Mouse (Mus musculus) lung, adult 18-20 months (tissue): ENCODE data around the gene Pmpcb.
"Not testable (repeated sequence)": the region's sequence is repeated elsewhere in the genome, so short reads cannot be mapped to it uniquely, and the experiment has no call there.

Experiments
- DNase-seq, 2 experiments: peaks; one replicate each; pipeline ENCODE4 v3.0.0; 2022; ENCODE audit warnings: mixed read lengths in 2 of 2

Gene Pmpcb

DNA sequence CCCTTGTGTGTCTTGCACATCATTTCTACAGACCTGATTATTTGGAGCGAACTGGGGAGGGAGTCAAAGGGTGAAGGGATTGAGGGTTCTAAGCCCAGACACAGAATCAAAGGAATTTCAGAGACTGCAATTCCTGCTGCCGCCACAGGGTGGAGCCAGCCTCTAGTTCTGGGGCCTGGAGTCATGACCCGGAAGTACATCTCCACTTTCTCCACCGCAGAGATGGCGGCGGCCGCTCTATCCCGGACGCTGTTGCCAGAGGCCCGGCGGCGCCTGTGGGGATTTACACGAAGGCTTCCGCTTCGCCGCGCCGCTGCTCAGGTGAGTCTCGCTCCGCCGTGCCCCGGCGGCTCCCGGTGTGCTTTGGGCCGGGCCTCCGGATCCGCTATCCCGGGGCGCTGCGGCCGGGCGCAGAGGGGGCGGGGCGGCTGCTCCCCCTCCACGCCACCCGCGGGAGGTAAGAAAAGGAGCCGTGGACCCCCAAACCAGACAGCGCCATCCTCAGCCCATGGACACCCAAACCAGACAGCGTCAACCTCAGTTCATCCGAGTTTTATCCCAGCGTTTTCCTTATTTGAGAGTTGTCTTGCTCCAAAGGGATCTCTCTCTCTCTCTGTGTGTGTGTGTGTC, at the start of gene Pmpcb:
Gene Pmpcb, plus strand, starts transcription at position 186 of the 630 bp plus-strand sequence.
- peak; percentile 83 to 88 for DNase-seq

DNA sequence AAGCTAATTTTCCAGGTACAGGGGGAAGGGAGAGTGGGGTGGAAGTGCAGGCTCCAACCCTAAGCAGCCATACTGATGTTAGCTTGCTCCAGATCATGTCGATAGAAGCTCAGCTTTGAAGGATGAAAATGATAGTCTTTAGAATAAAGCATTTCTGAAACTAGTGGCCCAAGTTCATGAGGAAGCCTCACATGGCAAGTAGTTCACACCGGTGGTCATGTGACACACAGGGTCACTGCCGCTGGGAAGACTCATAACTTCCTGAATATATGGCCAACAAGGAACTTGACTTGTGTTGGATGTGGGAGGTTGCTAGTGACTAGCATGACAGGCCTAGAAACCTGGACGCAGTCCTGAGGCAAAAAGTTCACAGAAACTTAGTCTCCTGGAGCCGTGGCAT, 44.7 kb upstream of the Pmpcb start:
- no peak for DNase-seq

DNA sequence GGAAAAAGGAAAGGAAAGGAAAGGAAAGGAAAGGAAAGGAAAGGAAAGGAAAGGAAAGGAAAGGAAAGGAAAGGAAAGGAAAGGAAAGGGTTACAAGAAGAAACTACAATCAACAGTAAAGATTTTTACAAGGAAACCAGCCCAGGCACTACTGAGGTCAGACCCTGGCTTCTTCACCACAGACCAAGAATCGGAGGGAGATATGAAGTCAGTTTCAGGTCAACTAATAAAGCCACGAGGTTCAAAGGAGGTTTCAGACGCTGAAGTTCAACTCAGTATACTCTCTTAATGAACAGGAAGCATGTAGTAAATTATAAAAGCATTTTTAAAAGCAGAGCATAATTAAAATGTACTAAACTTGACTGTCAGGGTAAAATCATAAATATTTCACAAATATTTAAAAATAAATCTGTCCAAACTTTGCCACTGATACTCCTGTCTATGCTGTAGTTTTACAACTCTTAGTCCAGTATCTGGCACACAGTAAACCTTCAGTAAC, 43.5 kb upstream of the Pmpcb start:
- no peak for DNase-seq

DNA sequence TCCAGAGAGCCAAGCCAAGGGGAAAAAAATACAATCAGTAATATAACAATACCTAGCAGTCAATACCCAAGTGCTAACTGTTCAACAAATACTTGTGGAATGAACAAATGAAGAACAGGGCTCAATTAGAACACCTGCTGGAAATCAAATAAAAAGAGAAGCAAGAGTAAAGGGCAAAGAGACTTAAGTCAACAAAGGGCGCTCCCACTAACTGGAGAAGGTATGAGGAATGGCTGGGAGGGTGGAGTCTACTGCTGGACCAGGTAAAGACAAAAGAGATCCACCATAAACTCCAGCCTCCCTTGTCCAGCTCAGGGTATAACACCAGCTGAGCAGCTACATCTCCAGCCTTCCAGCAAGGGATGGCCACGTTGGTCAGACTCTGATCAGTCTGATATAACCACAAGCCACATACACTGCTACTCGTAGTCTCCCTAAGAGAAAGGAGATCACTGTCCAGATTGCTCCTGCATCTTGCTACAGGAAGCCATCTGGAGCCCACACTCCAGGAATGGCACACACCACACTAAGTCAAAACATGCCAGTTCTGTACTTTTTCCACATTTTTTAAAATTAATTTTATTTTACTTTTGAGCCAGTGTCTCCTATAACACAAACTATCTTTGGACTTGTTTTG, 42.0 kb upstream of the Pmpcb start:
- no peak for DNase-seq

DNA sequence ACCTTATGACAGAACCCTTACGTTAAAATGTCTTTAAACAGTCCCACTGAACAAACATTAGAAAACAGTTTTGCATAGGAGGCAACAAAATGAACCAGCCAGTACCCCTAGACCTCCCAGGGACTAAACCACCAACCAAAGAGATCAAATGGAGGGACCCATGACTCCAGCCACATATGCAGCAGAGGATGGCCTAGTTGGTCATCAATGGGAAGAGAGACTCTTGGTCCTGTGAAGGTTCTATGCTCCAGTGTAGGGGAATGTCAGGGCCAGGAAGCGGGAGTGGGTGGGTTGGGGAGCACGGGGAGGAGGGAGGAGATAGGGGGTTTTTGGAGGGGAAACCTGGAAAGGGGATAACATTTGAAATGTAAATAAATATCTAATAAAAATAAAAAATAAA, 37.4 kb upstream of the Pmpcb start:
- not testable (repeated sequence) for DNase-seq

DNA sequence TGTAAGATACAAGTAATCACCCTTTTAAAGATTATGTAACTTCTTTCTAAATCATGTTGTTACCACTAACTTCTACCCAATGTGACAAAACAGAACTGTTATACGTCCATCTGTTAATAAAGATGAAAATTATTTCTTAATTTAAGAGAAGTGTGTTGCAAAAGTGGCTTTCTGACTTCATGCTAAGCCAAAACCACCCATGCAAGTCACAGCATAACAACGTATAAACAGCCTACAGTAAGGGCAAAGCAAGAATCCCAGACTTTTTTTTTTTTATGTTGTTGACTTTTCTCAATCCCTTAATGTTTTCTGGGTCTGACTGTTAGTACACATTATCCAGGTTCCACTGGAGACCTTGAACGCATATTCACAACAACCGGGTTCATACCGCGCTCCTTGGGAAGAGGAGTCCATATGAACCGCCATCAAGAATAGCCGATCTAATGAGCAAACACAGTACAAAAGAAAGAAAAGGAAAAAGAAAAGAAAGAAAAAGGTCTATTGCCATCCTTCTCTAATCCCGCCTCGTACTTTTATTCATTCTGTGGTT, 36.6 kb upstream of the Pmpcb start:
- no peak for DNase-seq

DNA sequence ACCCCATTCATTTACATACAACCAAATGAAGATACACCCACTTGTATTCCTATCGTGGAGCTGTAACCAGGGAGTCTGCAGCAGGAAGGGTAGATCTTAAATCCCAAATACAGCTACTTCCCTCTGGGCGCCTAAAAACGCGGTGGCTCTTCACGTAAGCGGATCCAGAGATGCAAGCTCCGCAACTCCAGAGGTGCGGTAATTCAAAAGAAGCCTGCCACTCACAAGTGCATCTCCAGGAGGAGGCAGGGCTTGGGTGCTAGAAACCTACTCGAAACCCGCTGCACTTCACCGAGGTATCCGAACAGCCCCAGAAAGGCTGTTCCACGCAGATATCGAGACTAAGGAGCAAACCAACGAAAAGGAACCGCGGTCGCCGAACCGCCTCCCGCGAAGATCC, 36.0 kb upstream of the Pmpcb start:
- DNase-seq = no peak

DNA sequence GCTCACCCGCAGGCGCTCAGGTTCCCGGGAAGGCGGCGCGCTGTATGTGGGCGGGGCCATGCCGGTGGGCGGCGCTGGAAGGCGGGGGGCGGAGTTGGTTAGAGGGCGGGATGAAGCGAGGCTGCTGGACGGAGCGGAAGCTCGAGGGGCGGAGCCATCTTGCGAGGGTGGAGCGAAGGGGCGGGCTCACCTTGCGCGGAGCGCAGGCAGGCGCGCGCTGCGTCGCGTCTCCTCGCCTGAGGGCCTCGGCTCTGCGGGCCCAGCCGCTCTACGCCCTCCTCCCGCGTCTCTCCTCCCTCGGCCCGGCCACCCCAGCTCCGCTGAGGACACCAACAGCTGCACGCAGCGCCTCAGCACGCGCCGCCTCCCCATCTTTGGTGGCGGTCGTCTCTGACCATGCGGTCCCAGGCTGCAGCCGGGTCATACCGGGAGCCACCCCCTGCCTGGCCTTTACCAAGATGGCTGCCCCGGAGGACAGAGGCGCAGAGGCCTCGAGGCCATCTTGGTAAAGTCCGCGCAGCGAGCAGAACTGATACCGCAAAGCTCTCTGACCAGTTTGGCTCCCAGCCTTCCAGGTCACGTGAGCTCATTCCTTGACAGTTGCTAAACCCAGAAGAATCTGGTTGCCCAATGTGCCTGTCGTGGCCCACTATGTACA, 35.5 kb upstream of the Pmpcb start, which contains the start of gene Napepld:
Gene Napepld, minus strand, starts transcription at position 46 of the 658 bp plus-strand sequence.
- peak; percentile 99 for DNase-seq

DNA sequence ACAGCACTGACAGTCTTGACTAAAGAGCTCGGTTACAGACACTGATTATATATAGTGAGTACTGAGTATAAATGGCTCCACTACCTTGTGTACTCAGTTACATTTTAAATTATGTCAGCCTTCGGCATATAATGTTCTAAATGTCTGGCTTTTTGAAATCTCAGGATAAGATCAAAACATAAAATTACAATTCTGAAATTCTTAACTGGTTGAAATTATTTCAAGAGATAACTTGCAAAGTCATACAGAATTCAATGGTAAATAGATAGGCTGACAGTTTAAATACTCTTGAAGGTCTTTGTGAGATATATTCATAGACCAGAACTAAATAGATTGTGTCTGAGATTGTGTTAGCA, 35.0 kb upstream of the Pmpcb start:
- DNase-seq = no peak

DNA sequence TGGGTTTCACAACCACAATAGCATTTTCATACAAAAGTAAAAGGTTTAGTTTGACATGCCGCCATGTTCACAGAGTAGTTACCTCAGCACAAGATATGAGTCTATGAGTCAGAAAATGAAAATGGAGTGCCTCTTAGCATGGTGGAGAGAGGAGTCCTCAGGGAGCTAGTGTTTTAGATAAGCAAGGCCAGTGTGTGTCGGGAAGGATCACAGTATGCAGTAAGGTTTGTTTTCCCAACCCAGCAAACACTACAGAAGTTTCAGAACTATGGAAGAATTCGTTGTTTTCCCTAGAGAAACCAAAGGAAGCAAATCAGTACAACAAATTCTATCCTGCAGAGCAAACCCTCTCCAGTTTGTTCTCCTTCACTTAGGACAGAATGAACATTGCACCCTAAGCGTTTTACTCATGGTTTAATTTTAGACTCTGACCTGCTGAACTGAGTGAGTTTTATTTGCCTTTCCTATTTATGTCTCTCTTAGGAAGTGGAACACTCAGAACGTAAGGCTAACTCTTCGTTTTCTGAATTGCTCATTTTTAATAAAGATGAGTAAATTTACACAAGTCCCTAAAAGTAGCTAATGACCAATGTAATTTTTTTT, 34.0 kb upstream of the Pmpcb start:
- no peak for DNase-seq

DNA sequence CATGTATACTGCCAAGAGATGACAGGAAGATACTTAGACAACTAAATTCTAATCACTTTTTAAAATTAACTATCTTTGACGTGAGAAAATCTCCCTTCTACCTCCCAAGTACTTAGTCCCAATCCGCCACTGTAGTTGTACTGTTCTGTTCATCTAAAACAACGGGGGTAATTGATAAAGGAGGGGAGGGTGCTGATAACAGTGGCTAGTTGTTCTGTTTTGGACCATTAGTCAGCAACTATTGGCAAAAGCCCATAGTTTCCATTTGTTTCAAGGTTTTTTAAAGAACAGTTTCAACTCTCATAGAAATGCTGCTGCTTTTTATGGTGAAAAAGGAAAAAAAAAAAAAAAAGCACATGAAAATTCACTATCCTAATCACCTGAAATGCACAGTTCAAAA, 33.2 kb upstream of the Pmpcb start:
- DNase-seq = no peak

DNA sequence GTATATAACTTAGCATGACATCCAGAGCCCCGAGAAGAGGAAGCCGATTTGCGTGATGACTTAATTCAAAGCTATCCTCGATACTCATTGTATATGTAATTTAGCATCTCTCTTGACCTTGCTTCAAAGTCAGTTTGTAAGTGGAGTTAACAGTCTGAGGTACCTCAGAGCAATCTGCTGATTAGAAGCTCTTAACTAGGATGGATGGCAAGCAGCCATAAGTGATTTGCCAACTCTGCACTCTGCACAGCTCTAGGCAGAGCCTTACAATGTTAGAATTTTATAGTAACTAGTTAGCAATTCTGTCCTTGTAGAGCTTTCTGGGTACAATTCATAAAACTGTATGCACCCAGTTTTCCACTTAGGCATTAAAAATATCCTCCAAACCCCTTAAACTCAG, 30.4 kb upstream of the Pmpcb start:
- no peak for DNase-seq

DNA sequence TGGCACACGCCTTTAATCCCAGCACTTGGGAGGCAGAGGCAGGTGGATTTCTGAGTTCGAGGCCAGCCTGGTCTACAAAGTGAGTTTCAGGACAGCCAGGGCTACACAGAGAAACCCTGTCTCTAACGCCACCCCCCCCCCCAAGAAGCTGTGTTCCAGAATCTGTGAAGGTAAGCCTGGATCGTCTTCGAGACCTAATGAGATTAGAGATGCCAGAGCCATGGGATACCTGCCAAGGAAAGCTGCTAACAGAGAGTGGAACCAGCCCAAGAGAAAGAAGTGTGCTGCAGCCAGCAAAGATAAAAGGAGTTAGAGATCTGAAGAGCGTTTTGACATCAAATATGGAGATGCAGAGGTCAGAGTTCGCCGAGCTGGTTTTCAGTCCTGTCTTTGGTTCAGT, 28.9 kb upstream of the Pmpcb start:
- not testable (repeated sequence) for DNase-seq

DNA sequence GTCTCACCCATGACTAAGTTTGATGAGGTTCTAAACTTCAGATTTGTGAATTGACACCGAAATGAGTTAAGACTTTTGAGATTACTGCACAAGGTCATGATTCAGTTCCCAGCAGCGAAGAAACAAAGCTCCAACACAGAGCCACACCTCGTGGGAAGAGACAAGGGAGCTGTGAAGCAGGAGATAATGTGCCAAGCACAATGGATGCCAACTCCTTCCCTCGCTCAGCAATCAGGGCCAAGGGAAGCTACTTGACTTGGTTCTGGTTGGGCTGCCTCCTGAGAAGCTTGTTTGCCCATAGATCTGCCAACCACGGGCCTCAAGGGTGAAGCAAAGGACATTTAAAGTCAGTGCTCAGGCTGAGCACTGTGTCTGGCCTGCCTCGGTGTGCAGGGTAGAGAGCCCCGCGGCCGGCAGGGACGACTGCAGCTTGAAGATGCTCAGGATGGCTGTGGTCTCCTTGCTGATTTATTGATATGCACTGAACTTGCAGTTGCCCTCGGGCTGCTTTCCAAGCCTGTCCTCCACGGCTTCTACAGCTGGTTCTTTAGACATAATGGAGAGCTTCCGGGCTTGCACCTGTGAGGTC, 24.7 kb upstream of the Pmpcb start:
- no peak for DNase-seq

DNA sequence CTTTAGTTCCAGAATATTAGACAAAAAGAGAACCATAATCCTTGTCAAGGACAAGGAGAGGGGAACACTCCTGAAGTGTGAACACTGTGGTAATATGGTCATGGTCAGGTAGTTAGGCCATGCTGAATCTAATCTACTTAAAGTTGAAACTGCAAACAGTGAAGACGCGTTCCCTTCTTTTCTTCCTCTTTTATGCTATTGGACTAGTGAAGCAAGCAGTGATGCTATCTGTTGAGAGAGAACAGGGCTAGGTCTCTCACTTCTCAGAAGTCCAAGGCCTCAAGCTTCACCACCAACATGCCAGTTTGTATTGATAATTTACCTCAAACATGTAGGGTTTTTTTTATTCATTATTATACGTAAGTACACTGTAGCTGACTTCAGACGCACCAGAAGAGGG, 22.5 kb upstream of the Pmpcb start:
- DNase-seq = no peak

DNA sequence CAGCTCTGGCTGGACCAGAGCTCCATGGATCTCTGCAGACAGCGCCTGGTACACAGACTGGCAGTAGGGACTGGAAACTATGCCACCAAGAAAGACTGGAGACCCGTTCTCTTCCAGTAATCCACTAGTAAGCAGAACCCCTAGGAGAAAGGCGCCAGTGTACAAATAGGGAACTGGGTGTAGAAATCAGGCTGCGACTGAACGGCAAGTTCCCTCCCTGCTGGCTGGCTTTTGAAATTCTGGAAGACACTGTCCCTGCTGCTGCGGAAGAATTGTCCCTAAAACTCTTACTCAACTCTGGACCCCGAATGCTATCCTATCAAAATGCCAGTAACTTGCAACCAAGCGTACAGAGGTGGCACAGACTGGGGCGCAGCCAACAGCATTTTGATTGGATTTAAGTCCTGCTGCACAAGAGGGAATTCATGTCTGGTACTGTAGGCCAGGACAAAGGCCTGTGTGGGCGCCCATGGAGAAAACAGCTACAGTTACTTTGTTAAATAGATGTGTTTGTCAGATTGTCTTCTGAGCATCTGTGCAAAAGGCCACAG, 19.7 kb upstream of the Pmpcb start:
- DNase-seq = no peak

DNA sequence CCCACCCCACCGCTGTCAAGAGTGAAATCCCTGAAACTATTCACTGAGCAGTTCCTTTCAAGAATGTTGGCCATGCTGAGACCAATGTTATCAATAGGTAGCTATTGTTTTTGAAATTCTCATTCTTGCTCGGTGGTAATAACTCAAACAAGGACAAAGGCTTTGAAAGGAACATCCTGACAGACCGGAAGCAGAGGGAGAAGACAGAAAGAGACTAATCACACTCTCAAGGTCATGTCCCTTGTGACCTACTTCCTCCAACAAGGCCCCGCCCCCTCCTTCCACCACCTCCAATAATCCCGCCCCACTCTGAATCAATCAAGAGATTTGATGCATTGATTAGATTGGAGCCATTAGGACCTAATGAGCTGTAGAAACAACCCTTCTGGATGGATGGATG, 18.4 kb upstream of the Pmpcb start:
- no peak for DNase-seq

DNA sequence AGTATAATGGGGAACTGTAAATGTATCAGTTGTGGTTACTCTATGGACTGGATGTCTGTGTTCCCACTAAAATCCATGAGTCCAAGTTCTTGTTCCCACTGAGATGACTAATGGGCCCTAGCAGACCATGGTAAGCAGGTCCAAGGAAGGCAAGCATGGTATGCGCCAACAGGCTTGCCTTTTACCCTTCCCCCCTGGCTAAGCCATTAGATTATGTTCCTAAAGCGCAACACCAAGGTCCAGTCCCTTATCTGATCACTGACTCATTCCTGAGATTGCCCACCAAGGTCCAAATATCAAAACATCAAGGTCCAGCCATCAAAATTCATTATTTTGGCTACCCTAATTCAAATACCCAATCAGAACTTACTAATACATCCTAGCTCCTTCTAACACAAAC, 17.7 kb upstream of the Pmpcb start:
- DNase-seq = no peak

DNA sequence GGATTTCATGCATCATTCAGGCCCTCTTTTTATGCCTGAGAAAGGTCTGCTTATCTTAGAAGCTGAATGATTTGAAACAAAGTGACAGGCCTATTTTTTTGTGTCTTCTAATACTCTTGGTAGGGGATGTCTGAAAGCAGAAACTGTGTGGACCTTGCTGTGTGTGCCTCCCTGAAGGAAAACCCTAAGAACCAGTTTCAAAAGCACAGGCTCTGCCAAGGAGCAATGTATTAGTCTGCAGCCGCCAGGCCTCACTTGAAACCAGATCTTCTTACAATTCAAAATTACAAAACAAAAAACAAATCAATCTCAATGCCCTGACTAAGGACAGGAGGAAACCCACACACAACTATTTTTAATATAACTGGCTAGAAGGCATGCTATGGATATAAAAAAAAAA, 12.5 kb upstream of the Pmpcb start:
- no peak for DNase-seq

DNA sequence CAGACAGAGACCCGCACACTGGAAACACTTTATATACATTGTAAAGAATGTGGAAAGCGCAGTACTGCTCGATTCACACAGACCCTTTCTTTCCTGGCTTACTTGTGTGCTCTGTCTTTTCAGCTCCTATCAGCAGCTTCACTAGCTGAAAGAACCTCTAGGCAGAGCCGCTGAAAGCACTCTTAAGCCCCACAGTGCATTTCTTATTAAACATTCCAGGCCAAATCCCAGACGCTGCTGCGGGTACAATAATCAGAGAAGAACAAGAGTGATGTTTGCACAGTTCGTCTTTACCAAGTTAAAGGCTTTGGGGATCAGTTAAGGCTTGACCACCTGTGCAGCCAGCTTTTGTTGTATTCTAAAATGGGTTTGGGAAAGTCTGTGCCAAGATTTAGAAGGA, 12.1 kb upstream of the Pmpcb start:
- no peak for DNase-seq

DNA sequence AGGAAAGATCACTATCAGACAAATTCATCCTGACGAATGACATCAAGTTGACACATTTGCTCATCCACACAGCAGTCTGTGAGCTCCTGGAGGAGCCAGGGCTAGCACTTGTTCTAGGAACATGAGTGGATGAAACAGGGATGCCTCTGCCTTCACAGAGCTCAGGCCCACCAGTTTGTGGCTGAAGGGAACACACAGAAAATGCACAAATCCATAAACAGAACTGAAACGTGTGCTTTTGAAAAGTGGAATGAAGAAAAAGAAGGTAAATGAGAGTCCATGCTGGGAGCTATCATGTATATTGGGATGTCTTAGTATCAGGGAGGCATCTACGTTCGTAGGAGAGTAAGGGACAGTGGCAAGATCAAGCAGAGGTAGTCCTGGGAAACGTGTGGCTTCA, 7.8 kb upstream of the Pmpcb start:
- DNase-seq = no peak

DNA sequence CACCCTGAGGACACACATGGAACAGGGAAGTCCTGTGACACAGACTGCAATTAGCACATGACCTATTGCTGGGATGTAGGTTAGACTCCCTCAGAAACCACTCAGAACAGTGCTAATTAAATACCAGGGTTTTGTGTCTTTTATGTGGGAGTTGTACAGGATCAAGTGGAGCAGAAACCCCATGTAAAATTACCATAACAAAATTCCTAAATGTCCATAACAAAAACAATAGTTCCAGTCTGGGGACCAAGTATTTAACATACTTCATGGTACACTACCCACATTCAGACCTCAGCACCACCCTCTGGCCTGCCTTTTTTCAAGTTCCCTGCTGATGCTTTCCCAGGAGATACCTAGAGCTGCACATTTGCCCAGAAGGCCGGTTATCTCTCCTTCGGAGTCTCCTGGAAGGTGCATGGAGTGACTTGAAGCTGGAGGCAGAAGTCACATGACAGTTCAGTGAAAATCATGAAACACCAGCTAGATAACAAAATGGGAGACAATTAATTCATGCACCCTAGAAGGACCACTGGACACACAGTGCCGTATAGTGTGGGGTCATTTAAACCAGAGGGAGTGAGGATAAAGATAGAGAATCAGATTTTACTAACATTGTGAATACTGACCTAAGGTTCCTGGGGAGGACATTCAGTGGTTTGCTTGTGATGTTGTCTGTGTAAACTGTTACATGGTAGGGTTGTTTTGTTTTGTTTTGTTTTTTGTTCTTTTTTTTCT, 4.6 kb upstream of the Pmpcb start:
- DNase-seq = no peak
